Mouse (Mus musculus): ENCODE results near the gene Bod1. TPM values are rescaled to one million over a fixed set of nuclear protein-coding genes. Genes with fewer than 3 reads are reported as not detected.

Bod1 gene
- total RNA-seq, 2 experiments from 2014 or later: 109 to 111 TPM

Other genes starting within 250 kb of the Bod1 start
- 10 to 100 TPM; 69.5 to 76.1 TPM for gene Cpeb4, start 200.3 kb upstream of the Bod1 start, total RNA-seq (2021)